Mouse (Mus musculus): ENCODE measurements around the gene Steap3.

GRCm38 (mm10) chr1:120177141-120177540, 95.4 kb downstream of the Steap3 start:
- TF ChIP-seq CTCF (IDR thresholded peaks at IDR 0.05; ENCODE audit: control insufficient read depth, insufficient read depth, insufficient read length), result no peak
- no peak for TF ChIP-seq CEBPB (IDR thresholded peaks at IDR 0.05; ENCODE audit: low read depth)
- TF ChIP-seq MYOD1 (IDR thresholded peaks at IDR 0.05; ENCODE audit: control insufficient read depth, insufficient read length, low read depth), result no peak
- TF ChIP-seq MAX (IDR thresholded peaks at IDR 0.05), result no peak
- no peak for TF ChIP-seq USF1 (IDR thresholded peaks at IDR 0.05; ENCODE audit: low read depth)
- no peak for TF ChIP-seq MYOG (IDR thresholded peaks at IDR 0.05; ENCODE audit: control insufficient read depth, extremely low read depth, insufficient read length)
- TF ChIP-seq FOSL1 (IDR thresholded peaks at IDR 0.05; ENCODE audit: insufficient read depth, low read length, poor library complexity, severe bottlenecking), result no peak

Measured in C2C12 (cell line).